Mouse (Mus musculus): Measurements from ENCODE around the gene Gm12355. TPM values are rescaled to one million over a fixed set of nuclear protein-coding genes. Genes with fewer than 3 reads are reported as not detected.
A peak's percentile ranks its signal among the peaks of the same experiment; 100 is the strongest.
"Not testable (repeated sequence)": the region's sequence is repeated elsewhere in the genome, so short reads cannot be mapped to it uniquely, and the experiment has no call there.

Gene Gm12355
- polyA plus RNA-seq (2015; fragmentation: Nextera tagmentation; extraction: Ambion mirVana), result 1.2 and 1.3 TPM in 2 replicates

DNA sequence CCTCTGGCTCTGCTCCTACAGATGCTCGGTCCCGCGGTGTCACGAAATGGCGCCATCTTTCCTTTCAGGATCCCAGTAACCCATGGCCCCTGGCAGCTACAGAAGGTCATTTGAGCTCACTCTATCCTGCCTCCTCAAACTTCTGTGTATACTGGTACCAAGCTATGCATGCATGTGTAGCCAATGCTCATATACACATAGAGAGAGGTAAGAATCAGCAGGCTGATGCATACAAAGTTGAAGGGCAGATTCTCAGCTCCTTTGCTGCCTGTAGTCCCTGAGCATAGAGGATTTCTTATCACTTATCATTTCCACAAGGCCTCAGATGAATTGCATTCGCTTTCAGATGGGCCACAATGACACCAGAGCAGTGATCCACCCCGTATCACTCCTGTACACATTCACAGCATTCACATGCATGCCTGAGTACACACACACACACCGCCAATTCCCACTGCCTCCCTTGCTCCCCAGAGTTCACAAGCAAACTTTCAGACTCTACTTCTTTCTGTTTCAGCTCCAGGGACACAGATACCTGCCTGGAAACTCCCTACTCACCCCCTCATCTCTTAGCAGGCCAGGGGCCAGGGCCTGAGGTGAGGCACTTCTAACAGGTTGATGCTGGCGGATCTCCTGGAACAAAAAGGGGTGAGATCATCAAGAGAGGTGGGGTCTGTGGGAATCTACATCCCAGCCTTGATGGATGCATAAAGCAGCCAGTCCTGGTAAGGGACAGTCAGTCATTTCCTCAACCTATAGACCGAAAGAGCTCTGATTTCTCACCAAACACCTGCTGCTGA lies at the start of gene Gm12355, which contains the start of gene Gsdma3:
Gene Gm12355, minus strand, starts transcription at position 51 of the 800 bp plus-strand sequence.
Gene Gsdma3, plus strand, starts transcription at position 750 of the 800 bp plus-strand sequence.
- Histone ChIP-seq H3K4me1 (no peaks in the 10 kb centered on the region), H3K4me2 (no peak within 1 kb of the TSS), H3K9me3 (replicated peaks) (peaks cover 8% of the 10 kb centered on the region; the same call in 1 of the 2 replicates), H3K27me3 (no peaks in the 10 kb centered on the region), H3K9ac (no peak within 1 kb of the TSS), H3K27ac (no peak within 1 kb of the TSS), H3K36me3 (ENCODE audit: poor library complexity, severe bottlenecking) (no peaks in the 10 kb centered on the region), H3K4me3 (no peak within 1 kb of the TSS)
- ATAC-seq, result no peak
- WGBS, result 89% methylated on average over 10 of the region's 10 CpGs

DNA sequence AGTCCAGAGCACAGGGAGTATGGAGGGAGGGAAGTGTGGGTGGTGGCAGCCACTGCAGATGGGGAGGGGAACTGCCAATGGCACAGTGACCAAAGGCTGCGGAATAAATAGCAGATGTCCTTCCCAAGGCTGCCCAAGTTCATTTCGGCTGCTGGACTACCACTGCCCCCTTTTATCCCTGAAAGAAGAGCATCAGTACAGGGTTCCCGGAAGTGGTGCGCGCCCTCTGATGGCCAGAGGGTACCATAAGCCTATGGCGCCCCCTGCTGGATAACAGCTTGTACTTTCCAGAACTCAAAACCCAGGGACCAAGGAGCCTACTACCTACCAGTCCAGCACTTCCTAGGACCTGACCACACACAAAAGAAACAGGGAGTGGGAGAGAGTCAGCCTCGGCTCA lies 47.7 kb upstream of the Gm12355 start:
- WGBS, result 5% methylated on average over 6 of the region's 7 CpGs
- ATAC-seq, result not testable (repeated sequence)
- peak overlapping the region; percentile 34 for H3K4me2 ChIP-seq

DNA sequence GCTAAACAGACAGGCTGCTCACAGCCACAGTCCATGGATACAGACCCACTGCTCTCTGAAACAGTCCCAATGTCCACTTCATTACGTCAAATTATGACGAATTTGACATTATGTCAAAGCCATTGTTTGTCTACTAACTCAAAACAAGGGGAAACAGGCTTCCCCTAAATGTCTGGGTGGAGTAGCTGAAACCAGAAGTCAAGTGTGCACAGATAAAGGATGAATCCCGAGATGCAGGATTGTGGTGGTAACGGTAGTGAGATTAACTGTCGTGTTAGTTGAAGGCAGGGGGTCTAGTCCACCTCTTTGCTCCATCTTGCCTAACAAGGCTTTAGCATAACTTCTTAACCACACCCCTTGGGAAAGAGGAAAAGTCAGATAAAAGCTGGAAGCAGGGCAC lies 47.0 kb upstream of the Gm12355 start:
- Histone ChIP-seq H3K4me2 (no peak overlapping the region), H3K4me1 (no peaks in the 10 kb centered on the region), H3K27ac (no peak overlapping the region), H3K4me3 (no peak overlapping the region), H3K9me3 (replicated peaks) (no peaks in the 10 kb centered on the region), H3K27me3 (peaks cover 31% of the 10 kb centered on the region), H3K9ac (no peak overlapping the region), H3K36me3 (ENCODE audit: poor library complexity, severe bottlenecking) (no peaks in the 10 kb centered on the region)
- 88% methylated on average over 5 of the region's 5 CpGs for WGBS
- ATAC-seq, result no peak

More for the DNA sequence above, 47.7 kb upstream of the Gm12355 start:
- not testable (repeated sequence) for H3K9ac ChIP-seq; H3K27ac ChIP-seq; H3K36me3 ChIP-seq (ENCODE audit: poor library complexity, severe bottlenecking); H3K4me3 ChIP-seq; H3K9me3 ChIP-seq (replicated peaks); H3K4me1 ChIP-seq
- H3K27me3 ChIP-seq, result peaks cover 24% of the 10 kb centered on the region

GRCm38 (mm10) chr11:98671857-98672256 lies 46.4 kb upstream of the Gm12355 start:
- no peak for ATAC-seq
- peaks cover 37% of the 10 kb centered on the region for H3K27me3 ChIP-seq
- WGBS, result 68% methylated on average over 5 of the region's 5 CpGs

GRCm38 (mm10) chr11:98671284-98671815 lies 45.9 kb upstream of the Gm12355 start:
- no peaks in the 10 kb centered on the region for H3K4me1 ChIP-seq
- H3K9me3 ChIP-seq (replicated peaks), result no peaks in the 10 kb centered on the region
- peaks cover 38% of the 10 kb centered on the region for H3K27me3 ChIP-seq
- H3K27ac ChIP-seq, result no peak overlapping the region
- no peak overlapping the region for H3K4me2 ChIP-seq
- H3K36me3 ChIP-seq (ENCODE audit: poor library complexity, severe bottlenecking), result no peaks in the 10 kb centered on the region
- no peak overlapping the region for H3K4me3 ChIP-seq
- no peak for ATAC-seq
- 71% methylated on average over 3 of the region's 3 CpGs for WGBS
- no peak overlapping the region for H3K9ac ChIP-seq

More at GRCm38 (mm10) chr11:98671857-98672256, 46.4 kb upstream of the Gm12355 start:
- Histone ChIP-seq H3K9ac (no peak overlapping the region), H3K36me3 (ENCODE audit: poor library complexity, severe bottlenecking) (no peaks in the 10 kb centered on the region), H3K9me3 (replicated peaks) (no peaks in the 10 kb centered on the region), H3K4me1 (no peaks in the 10 kb centered on the region), H3K4me3 (no peak overlapping the region), H3K4me2 (no peak overlapping the region), H3K27ac (no peak overlapping the region)

DNA sequence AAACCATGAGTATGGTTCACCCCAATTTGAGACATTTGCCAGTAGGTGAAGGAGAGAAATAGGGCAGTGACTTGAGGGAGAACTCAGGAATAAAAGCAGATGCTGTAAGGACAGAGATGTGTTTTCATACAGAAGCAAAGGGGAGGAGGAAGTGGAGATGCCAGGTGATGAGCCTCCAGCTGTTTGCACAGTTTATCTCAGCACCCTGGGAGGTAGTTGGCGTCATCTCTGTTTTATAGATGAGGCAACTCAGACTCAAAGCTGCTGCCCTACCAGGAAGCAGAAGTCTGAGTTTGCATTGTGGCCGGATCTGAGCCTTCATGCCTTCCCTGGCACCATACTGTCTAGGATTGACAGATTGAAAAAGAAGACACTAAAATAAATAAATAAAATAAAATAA lies 43.5 kb upstream of the Gm12355 start:
- no peak overlapping the region for H3K27ac ChIP-seq
- H3K9ac ChIP-seq, result no peak overlapping the region
- 81% methylated on average over 2 of the region's 2 CpGs for WGBS
- H3K36me3 ChIP-seq (ENCODE audit: poor library complexity, severe bottlenecking), result no peaks in the 10 kb centered on the region
- H3K4me2 ChIP-seq, result no peak overlapping the region
- H3K9me3 ChIP-seq (replicated peaks), result no peaks in the 10 kb centered on the region
- no peaks in the 10 kb centered on the region for H3K4me1 ChIP-seq
- no peak overlapping the region for H3K4me3 ChIP-seq
- peaks cover 46% of the 10 kb centered on the region for H3K27me3 ChIP-seq
- no peak for ATAC-seq

GRCm38 (mm10) chr11:98664091-98664490 lies 38.6 kb upstream of the Gm12355 start, which contains the start of gene Gsdma:
Gene Gsdma (plus strand): TSS chr11:98664351.
- H3K9me3 ChIP-seq (replicated peaks), result no peaks in the 10 kb centered on the region
- no peak within 1 kb of the TSS for H3K4me3 ChIP-seq
- no peaks in the 10 kb centered on the region for H3K4me1 ChIP-seq
- no peak within 1 kb of the TSS for H3K4me2 ChIP-seq
- no peak for ATAC-seq
- WGBS, result 19% methylated on average over 4 of the region's 4 CpGs
- no peak within 1 kb of the TSS for H3K27ac ChIP-seq
- no peak within 1 kb of the TSS for H3K9ac ChIP-seq
- H3K27me3 ChIP-seq, result peaks cover 29% of the 10 kb centered on the region
- H3K36me3 ChIP-seq (ENCODE audit: poor library complexity, severe bottlenecking), result no peaks in the 10 kb centered on the region

GRCm38 (mm10) chr11:98660517-98660916 lies 35.1 kb upstream of the Gm12355 start:
- Histone ChIP-seq H3K4me2 (peak overlapping the region; percentile 18; the same call in 1 of the 2 replicates), H3K27ac (no peak overlapping the region), H3K4me1 (no peaks in the 10 kb centered on the region), H3K4me3 (no peak overlapping the region), H3K9ac (no peak overlapping the region), H3K9me3 (replicated peaks) (no peaks in the 10 kb centered on the region), H3K36me3 (ENCODE audit: poor library complexity, severe bottlenecking) (no peaks in the 10 kb centered on the region), H3K27me3 (0 out of 2 replicates have a peak, but pooled peaks cover 8% of the 10 kb centered on the region)
- 10% methylated on average over 6 of the region's 6 CpGs for WGBS
- peak; percentile 65; the same call in 1 of the 2 replicates for ATAC-seq

DNA sequence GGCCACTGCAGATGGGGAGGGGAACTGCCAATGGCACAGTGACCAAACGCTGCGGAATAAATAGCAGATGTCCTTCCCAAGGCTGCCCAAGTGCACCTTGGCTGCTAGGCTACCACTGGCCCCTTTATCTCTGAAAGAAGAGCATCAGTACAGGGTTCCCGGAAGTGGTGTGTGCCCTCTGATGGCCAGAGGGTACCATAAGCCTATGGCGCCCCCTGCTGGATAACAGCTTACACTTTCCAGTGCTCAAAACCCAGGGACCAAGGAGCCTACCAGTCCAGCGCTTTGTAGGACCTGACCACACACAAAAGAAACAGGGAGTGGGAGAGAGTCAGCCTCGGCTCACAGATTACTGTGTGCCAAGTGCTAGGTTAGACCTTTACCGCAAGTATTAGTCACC lies 29.6 kb upstream of the Gm12355 start:
- H3K27me3 ChIP-seq; H3K4me2 ChIP-seq; H3K36me3 ChIP-seq (ENCODE audit: poor library complexity, severe bottlenecking); H3K9me3 ChIP-seq (replicated peaks); H3K27ac ChIP-seq; H3K9ac ChIP-seq; H3K4me3 ChIP-seq; ATAC-seq; H3K4me1 ChIP-seq: not testable (repeated sequence)
- WGBS, result 12% methylated on average over 7 of the region's 7 CpGs

DNA sequence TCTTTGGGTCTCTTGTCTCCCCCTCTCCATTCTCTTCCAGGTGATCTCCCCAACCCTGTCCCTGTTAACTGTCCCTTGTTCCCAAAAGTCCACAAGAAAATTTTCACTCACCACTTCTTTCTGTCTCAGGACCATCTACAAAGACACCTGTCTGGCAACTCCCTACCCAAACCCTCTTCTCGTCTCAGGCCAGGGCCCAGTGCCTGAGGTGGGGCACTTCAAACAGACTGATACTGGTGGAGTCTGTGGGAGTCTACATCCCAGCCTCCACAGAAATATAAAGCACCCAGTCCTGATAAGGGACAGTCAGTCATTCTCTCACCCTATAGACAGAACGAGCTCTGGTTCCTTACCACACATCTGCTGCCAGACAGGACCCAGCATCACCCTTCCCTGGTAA lies 21.0 kb upstream of the Gm12355 start, which contains the start of gene Gsdma2:
Gene Gsdma2, plus strand, starts transcription at position 301 of the 400 bp plus-strand sequence.
- H3K9ac ChIP-seq, result no peak within 1 kb of the TSS
- 73% methylated on average over 2 of the region's 2 CpGs for WGBS
- no peak within 1 kb of the TSS for H3K4me2 ChIP-seq
- no peak for ATAC-seq
- H3K4me1 ChIP-seq, result no peaks in the 10 kb centered on the region
- H3K36me3 ChIP-seq (ENCODE audit: poor library complexity, severe bottlenecking), result no peaks in the 10 kb centered on the region
- H3K9me3 ChIP-seq (replicated peaks), result no peaks in the 10 kb centered on the region
- no peaks in the 10 kb centered on the region; the same call in 1 of the 2 replicates for H3K27me3 ChIP-seq
- H3K27ac ChIP-seq, result no peak within 1 kb of the TSS
- no peak within 1 kb of the TSS for H3K4me3 ChIP-seq

GRCm38 (mm10) chr11:98645946-98646345 lies 20.5 kb upstream of the Gm12355 start:
- Histone ChIP-seq H3K4me1 (no peaks in the 10 kb centered on the region), H3K27me3 (no peaks in the 10 kb centered on the region; the same call in 1 of the 2 replicates), H3K36me3 (ENCODE audit: poor library complexity, severe bottlenecking) (no peaks in the 10 kb centered on the region), H3K9me3 (replicated peaks) (no peaks in the 10 kb centered on the region), H3K9ac (no peak overlapping the region), H3K4me2 (no peak overlapping the region), H3K27ac (no peak overlapping the region), H3K4me3 (no peak overlapping the region)
- 84% methylated on average over 2 of the region's 2 CpGs for WGBS
- no peak for ATAC-seq

DNA sequence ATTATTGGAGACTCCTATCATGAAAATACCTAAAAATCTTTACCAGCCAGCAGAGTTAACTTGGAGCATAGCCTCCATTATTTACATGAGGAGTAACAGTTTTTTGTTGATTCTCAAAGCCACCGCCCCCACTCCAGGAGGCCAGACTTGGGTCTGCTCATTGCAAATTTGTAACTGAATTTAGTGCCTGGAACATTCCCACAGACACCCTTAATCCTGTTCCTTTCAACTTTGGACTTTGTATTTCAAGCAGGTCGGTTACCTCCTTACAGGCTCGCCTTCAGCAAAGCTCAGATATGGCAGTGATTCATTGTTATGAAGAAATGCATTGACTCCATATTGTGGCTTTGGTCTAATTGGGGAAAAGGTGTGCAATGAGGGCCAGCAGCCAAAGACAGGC lies 19.3 kb upstream of the Gm12355 start:
- Histone ChIP-seq H3K27ac (no peak overlapping the region), H3K9ac (no peak overlapping the region), H3K9me3 (replicated peaks) (no peaks in the 10 kb centered on the region), H3K4me1 (no peaks in the 10 kb centered on the region), H3K4me2 (no peak overlapping the region), H3K36me3 (ENCODE audit: poor library complexity, severe bottlenecking) (no peaks in the 10 kb centered on the region), H3K27me3 (no peaks in the 10 kb centered on the region; the same call in 1 of the 2 replicates), H3K4me3 (no peak overlapping the region)
- ATAC-seq, result no peak
- WGBS, result 85% methylated on average over 3 of the region's 3 CpGs
